Mouse (Mus musculus) embryonic fibroblast, embryonic 13.5 days (primary cell): Measurements from ENCODE around the gene Cacna1s.
A peak's percentile ranks its signal among the peaks of the same experiment; 100 is the strongest.

ENCODE experiments used
- CTCF ChIP-seq: IDR thresholded peaks from 2 replicates; pipeline ENCODE4 v1.5.1; 2011; ENCODE audit warnings: mild to moderate bottlenecking, control low read depth, low read length, moderate library complexity, borderline replicate concordance; ENCODE audit not compliant: insufficient read depth
- POLR2A ChIP-seq: IDR thresholded peaks from 2 replicates; pipeline ENCODE4 v1.6.1; 2011; ENCODE audit warnings: low read depth, mild to moderate bottlenecking, control low read depth, low read length, moderate library complexity

GRCm38 (mm10) chr1:136120263-136120603, 67.7 kb downstream of the Cacna1s start:
- TF ChIP-seq CTCF (no peak), POLR2A (peak; percentile 54)
